Mouse (Mus musculus) common myeloid progenitor, adult 5-6 weeks (primary cell): ENCODE measurements around the gene Rpl23a. TPM values are rescaled to one million over a fixed set of nuclear protein-coding genes. Genes with fewer than 3 reads are reported as not detected.
"Not testable (repeated sequence)": the region's sequence is repeated elsewhere in the genome, so short reads cannot be mapped to it uniquely, and the experiment has no call there.

Experiments
- ATAC-seq: replicated peaks from 2 replicates; pipeline ENCODE4 v1.8.0; 2016; ENCODE audit warnings: low read depth, mild to moderate bottlenecking, moderate TSS enrichment, inconsistent platforms; ENCODE audit not compliant: poor library complexity, severe bottlenecking
- total RNA-seq: library from RNA; stranded (forward); fragments of 200-1000, 187-1606 nt; gene quantifications from 2 replicates; pipeline ENCODE4 v1.2.3, GENCODE M21; 2017

The Rpl23a gene
- total RNA-seq, 1 experiment from 2014 or later = 3,236 TPM

- no peak for ATAC-seq
Measured at GRCm38 (mm10) chr11:78153778-78154177, 29.6 kb downstream of the Rpl23a start.

DNA sequence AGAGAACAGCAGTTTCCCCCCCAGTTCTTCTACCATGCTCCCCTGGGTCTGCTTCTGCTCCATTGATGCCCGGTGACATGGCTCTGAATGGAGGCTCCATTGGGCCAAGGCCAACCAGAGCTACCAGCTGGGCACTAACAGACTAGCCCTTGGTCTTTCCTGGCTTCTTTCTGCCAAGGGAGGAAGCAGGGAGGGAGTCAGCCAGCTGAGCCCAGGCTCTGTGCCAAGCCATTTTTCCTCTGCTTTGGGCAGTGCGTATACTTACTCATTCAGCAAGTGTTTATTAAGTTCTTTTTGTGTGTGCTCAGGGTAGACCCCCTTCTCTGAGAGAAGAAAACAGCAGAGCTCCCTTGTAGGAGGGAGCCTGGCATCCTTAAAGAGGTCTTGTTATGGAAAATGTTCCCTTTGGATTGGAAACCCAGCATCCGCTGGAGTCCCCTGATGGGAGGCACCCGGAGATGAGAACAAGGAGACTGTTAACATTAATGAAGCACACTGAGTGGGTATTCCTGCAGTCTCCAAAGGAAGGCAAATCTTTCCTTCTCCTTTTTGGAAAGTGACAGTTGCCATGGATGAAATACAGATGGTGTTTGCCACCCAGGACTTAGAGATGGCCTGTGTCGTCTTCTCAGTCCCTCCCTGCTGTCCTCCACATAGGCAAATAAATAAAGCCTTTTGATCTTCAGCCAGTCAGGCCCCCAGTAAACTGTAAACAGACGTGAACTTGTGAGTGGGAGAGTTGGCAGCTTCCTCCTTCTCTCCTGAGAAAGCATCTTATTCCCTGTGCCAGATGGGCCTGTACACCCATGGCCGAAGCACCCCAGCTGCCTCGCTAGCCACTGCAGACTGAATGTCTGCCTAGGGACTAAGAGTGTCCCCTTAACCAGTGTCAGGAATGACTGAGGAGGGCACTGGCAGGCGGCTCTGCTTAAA is 30.8 kb downstream of the Rpl23a start:
- ATAC-seq = no peak

DNA sequence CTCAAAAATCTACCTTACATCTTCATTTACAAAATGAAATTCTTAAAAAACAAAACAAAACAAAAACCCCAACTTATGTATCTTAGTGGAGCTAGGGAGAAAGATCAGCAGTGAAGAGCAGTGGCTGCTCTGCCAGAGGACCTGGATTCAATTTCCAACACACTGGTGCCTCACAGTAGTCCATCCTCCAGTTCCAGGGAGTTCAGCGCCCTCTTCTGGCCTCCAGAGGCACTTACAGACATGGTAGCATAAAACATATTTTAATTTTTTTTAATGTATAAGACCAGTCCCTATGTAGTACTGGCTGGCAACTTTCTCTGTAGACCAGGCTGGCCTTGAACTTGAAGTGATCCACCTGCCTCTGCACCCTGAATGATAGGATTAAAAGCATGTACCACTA is 32.2 kb downstream of the Rpl23a start:
- ATAC-seq = peak; percentile 60

GRCm38 (mm10) chr11:78146707-78147543 is 36.5 kb downstream of the Rpl23a start:
- no peak for ATAC-seq

DNA sequence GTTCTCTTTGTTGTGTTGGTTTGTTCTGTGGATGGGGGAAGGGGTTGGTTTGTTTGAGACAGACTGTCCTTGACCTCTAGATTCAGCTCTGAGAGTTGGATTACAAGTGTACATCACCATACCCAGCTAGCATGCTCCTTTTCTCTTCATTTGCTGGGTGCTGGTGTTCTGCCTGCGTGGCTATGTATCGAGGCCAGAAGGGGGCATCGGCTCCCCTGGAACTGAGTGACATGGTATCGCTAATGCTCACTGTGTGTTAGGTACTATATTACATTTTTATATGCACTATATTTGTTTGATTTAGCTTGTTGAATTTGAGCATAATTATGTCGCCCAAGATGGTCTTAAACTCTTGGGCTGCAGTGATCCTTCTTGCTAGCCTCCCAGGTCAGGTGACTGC is 37.2 kb downstream of the Rpl23a start:
- ATAC-seq = no peak

DNA sequence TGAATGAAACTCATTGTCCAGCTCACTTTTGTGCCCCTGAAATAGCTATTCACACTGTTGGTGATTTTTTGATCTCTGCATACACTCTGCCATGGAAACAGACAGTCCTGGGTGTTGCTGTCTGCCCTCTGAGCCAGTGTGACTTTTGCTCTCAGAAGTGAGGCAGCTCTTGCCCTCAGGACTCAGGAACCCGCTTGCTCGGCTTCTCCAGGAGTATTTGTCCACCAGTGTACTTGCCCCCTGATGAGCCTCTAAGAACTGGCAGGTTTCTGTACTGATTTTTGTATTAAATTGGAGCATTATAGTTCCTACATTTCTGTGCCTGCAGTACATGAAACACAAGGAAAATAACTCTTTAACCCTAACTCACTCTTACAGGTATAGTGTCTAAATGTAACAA is 39.9 kb downstream of the Rpl23a start:
- no peak for ATAC-seq

DNA sequence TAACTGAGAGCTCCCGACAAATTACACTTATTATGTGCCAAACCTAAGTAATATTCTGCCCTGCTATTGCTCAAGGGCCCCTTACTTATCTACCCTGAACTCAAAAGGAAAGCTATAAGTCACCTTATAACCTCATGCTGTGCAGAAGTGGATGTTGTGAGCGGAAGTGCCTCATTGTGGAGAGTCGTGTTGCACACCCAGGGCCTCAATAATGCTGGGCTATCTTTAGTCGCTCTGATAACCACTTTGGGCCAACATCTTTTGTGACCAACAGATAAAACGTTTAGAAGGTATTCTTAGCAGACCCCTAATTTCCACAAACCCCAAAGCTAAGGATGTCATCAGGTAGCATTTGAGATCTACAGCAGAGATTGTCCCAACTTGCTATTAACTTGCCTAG is 42.7 kb downstream of the Rpl23a start:
- ATAC-seq = no peak

- no peak for ATAC-seq
Measured at GRCm38 (mm10) chr11:78138023-78138422, 45.4 kb downstream of the Rpl23a start.

GRCm38 (mm10) chr11:78137584-78137983 is 45.8 kb downstream of the Rpl23a start:
- ATAC-seq = no peak

DNA sequence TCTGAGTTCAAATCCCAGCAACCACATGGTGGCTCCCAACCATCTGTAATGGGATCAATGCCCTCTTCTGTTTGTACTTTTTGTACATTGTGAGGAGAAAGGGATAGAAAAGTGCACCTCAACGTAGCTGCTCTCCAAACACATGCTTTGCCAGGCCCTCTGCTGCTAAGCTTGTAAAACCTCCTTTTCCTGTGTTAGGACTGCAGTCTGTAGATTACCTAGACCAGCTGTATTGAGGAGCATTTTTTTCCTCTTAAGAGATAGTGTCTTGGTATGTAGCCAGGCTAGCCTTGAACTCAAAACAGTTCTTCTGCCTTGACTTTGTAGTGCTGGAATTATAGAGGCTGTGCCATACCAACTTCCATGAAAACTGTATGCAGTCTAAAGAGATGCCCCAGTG is 47.3 kb downstream of the Rpl23a start:
- ATAC-seq = peak; percentile 47; the same call in 1 of the 2 replicates

- ATAC-seq = not testable (repeated sequence)
Measured at GRCm38 (mm10) chr11:78135314-78135713, 48.1 kb downstream of the Rpl23a start.

DNA sequence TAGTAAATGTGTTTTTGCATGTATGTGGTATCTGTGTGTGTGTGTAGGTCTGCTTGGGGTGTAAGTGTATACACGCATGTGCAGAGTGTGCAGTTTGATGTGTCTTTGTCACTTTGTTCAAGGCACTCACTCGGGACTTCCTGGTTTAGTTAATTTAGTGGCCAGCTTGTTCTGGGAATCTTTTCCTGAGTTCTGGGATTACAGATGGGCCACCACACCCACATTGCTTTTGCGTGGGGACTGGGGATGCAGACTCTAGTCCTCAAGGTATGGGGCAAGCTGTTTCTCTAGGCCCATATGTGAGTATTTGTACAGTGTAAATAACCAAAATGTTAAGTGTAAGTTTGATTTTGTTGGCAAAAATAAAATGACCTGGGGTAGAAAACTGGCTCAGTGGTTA is 49.0 kb downstream of the Rpl23a start:
- no peak for ATAC-seq

GRCm38 (mm10) chr11:78133915-78134314 is 49.5 kb downstream of the Rpl23a start:
- no peak for ATAC-seq

Other genes starting within 250 kb of the Rpl23a start
- 29.5 and 39.0 TPM in 2 replicates for gene Phf12, start 200.8 kb downstream of the Rpl23a start, total RNA-seq
- 12.1 and 12.8 TPM in 2 replicates for gene Dhrs13, start 151.3 kb downstream of the Rpl23a start, total RNA-seq
- gene Flot2, start 145.7 kb downstream of the Rpl23a start, total RNA-seq = 29.7 and 38.4 TPM in 2 replicates
- gene Eral1, start 103.2 kb downstream of the Rpl23a start, total RNA-seq = 19.3 and 25.5 TPM in 2 replicates
- 6.5 and 7.2 TPM in 2 replicates for gene Fam222b, start 88.9 kb downstream of the Rpl23a start, total RNA-seq
- 6.9 and 10.2 TPM in 2 replicates for gene Traf4, start 18.0 kb downstream of the Rpl23a start, total RNA-seq
- 7.1 and 8.2 TPM in 2 replicates for gene Nek8, start 6.9 kb downstream of the Rpl23a start, total RNA-seq
- 7.9 and 8.1 TPM in 2 replicates for gene Tlcd1, start 6.9 kb downstream of the Rpl23a start, total RNA-seq
- 2.0 and 2.8 TPM in 2 replicates for gene Rab34, start 4.8 kb upstream of the Rpl23a start, total RNA-seq
- gene Proca1, start 9.8 kb upstream of the Rpl23a start, total RNA-seq = 1.8 TPM in 1 of 2 replicates, not detected in the other
- 42.2 and 57.7 TPM in 2 replicates for gene Sdf2, start 62.2 kb upstream of the Rpl23a start, total RNA-seq
- 47.7 and 49.6 TPM in 2 replicates for gene Supt6, start 62.4 kb upstream of the Rpl23a start, total RNA-seq
- gene 2610507B11Rik, start 78.2 kb upstream of the Rpl23a start, total RNA-seq = 88.7 and 92.9 TPM in 2 replicates
- 0.09 TPM in 1 of 2 replicates, not detected in the other for gene BC030499, start 107.3 kb upstream of the Rpl23a start, total RNA-seq
- 45.9 and 52.4 TPM in 2 replicates for gene Spag5, start 117.9 kb upstream of the Rpl23a start, total RNA-seq
- 1.4 TPM in 1 of 2 replicates, not detected in the other for gene Aldoc, start 139.4 kb upstream of the Rpl23a start, total RNA-seq
- gene Pigs, start 144.8 kb upstream of the Rpl23a start, total RNA-seq = 12.6 and 17.9 TPM in 2 replicates
- gene Unc119, start 159.9 kb upstream of the Rpl23a start, total RNA-seq = 13.5 and 33.7 TPM in 2 replicates
- not detected in 2 replicates for gene Foxn1, start 203.0 kb upstream of the Rpl23a start, total RNA-seq
- not detected in 2 replicates for gene Slc13a2, start 238.6 kb upstream of the Rpl23a start, total RNA-seq